ENCODE assay signal across 8 mouse cellular contexts in the genomic region with DNA sequence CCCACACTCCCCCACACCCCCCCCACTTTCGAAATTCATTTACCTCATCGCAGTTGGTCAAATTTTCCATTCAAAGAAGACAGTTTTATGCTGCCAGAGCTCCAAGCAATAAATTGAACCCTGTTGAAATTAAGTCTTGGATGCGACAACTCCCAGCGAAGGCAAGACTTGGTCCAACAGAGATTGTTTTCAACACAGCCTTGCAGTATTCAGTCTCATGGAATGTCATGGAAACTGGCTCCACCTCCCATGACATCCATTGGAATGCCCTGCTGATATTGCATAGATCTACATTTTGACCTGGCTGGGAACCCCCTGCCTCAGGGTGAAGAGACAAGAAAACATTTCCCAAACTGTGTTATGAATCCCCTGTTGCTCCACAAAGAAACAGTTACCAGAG. TPM values are rescaled to one million over a fixed set of nuclear protein-coding genes. Genes with fewer than 3 reads are reported as not detected.
DNase-seq lines count a peak whose midpoint lies in the region; ATAC-seq and TF ChIP-seq lines count a peak whose summit lies in the region.

Gene Man1a (minus strand): TSS at position 190 of the 400 bp plus-strand sequence.

- ATAC-seq in heart, embryonic 15.5 days (replicated peaks; ENCODE audit: insufficient number of reproducible peaks, insufficient read depth, low FRiP score, low read depth) = no peak
- ATAC-seq in megakaryocyte, adult 5-6 weeks (ENCODE audit: poor library complexity, severe bottlenecking) = no peak
- ATAC-seq in stomach, embryonic 16.5 days (ENCODE audit: insufficient read depth, low FRiP score) = no peak

- H3K36me3 ChIP-seq in heart, embryonic 15.5 days = no peaks in the 10 kb centered on the region
- H3K36me3 ChIP-seq in stomach, embryonic 16.5 days (ENCODE audit: control insufficient read depth, insufficient read depth, low read length) = no peaks in the 10 kb centered on the region

- WGBS in heart, embryonic 15.5 days = 4% methylated on average over 4 of the region's 4 CpGs
- 12% methylated on average over 4 of the region's 4 CpGs for WGBS in stomach, embryonic 16.5 days

- H3K9ac ChIP-seq in heart, embryonic 15.5 days = peak within 1 kb of the TSS; percentile 73
- peak within 1 kb of the TSS; percentile 91 for H3K9ac ChIP-seq in stomach, embryonic 16.5 days (ENCODE audit: low read length)

- no peak for TF ChIP-seq CTCF in embryonic fibroblast, embryonic 13.5 days (IDR thresholded peaks at IDR 0.05; ENCODE audit: borderline replicate concordance, insufficient read depth, low read length)

- DNase-seq in urinary bladder, adult 2 months (ENCODE audit: low spot score) = no peak
- DNase-seq in urinary bladder, postnatal 10 days (ENCODE audit: low spot score) = no peak
- DNase-seq in layer of hippocampus, postnatal 25 days (ENCODE audit: extremely low spot score in 1 of 2, low spot score in 1 of 2) = no peak
- no peak for DNase-seq in cerebellum, postnatal 36 days

- peak within 1 kb of the TSS; percentile 48; the same call in 1 of the 2 replicates for H3K27ac ChIP-seq in embryonic fibroblast, embryonic 13.5 days (ENCODE audit: insufficient read depth, low read length)
- peak within 1 kb of the TSS; percentile 59 for H3K27ac ChIP-seq in heart, embryonic 15.5 days
- peak within 1 kb of the TSS; percentile 68; the same call in 1 of the 2 replicates for H3K27ac ChIP-seq in stomach, embryonic 16.5 days (ENCODE audit: low read length)

- peaks cover 5% of the 10 kb centered on the region; the same call in 1 of the 2 replicates for H3K4me1 ChIP-seq in embryonic fibroblast, embryonic 13.5 days (ENCODE audit: control insufficient read depth, insufficient read depth, low read length)
- peaks cover 26% of the 10 kb centered on the region for H3K4me1 ChIP-seq in heart, embryonic 15.5 days (replicated peaks)
- peaks cover 23% of the 10 kb centered on the region for H3K4me1 ChIP-seq in stomach, embryonic 16.5 days (ENCODE audit: control insufficient read depth, insufficient read depth, low read length)

- H3K27me3 ChIP-seq in heart, embryonic 15.5 days = no peaks in the 10 kb centered on the region
- H3K27me3 ChIP-seq in stomach, embryonic 16.5 days (ENCODE audit: control insufficient read depth, insufficient read depth, low read length) = no peaks in the 10 kb centered on the region

- no peaks in the 10 kb centered on the region for H3K9me3 ChIP-seq in heart, embryonic 15.5 days (replicated peaks)
- H3K9me3 ChIP-seq in stomach, embryonic 16.5 days (replicated peaks; ENCODE audit: control insufficient read depth, low read length) = no peaks in the 10 kb centered on the region

- TF ChIP-seq POLR2A in embryonic fibroblast, embryonic 13.5 days (IDR thresholded peaks at IDR 0.05; ENCODE audit: low read depth, low read length) = no peak; the same call in 1 of the 2 replicates

- peak within 1 kb of the TSS; percentile 90 for H3K4me2 ChIP-seq in heart, embryonic 15.5 days
- peak within 1 kb of the TSS; percentile 90 for H3K4me2 ChIP-seq in stomach, embryonic 16.5 days (ENCODE audit: low read depth, low read length)

- H3K4me3 ChIP-seq in embryonic fibroblast, embryonic 13.5 days (ENCODE audit: insufficient read depth, low read length) = peak within 1 kb of the TSS; percentile 81
- H3K4me3 ChIP-seq in heart, embryonic 15.5 days = peak within 1 kb of the TSS; percentile 69
- H3K4me3 ChIP-seq in stomach, embryonic 16.5 days (replicated peaks; ENCODE audit: low read length) = peak within 1 kb of the TSS; percentile 75

RNA-seq across cellular contexts. Expression of gene Man1a, which starts in this region (rescaled TPM):
- 48.9 and 50.9 TPM in 2 replicates for polyA plus RNA-seq in urinary bladder, adult 2 months (2012; rRNA removed)
- 29.5 and 31.8 TPM in 2 replicates for polyA plus RNA-seq in embryonic fibroblast, embryonic 13.5 days (2011; ENCODE audit: insufficient read length, low read depth, missing spikeins)
- polyA plus RNA-seq in heart, embryonic 15.5 days (2015; fragmentation: Nextera tagmentation; extraction: Ambion mirVana) = 5.3 and 7.0 TPM in 2 replicates
- total RNA-seq in layer of hippocampus, postnatal 25 days (2021) = 10 to 100 TPM; 66.4 to 76.6 TPM
- total RNA-seq in megakaryocyte, adult 5-6 weeks (2015) = 60.6 and 67.8 TPM in 2 replicates
- 49.5 and 51.2 TPM in 2 replicates for total RNA-seq in megakaryocyte, adult 5-6 weeks (2017)
- polyA plus RNA-seq in stomach, embryonic 16.5 days (2015; fragmentation: Nextera tagmentation; extraction: Ambion mirVana) = 7.7 and 9.9 TPM in 2 replicates
